Mouse (Mus musculus) myocyte (in vitro differentiated cells): ENCODE data around the gene Comt.

Experiments used
- CEBPB ChIP-seq: IDR thresholded peaks from 2 replicates; pipeline ENCODE4 v1.6.1; 2011; ENCODE audit warnings: mild to moderate bottlenecking, moderate library complexity; ENCODE audit not compliant: poor library complexity, insufficient read depth, severe bottlenecking
- E2F4 ChIP-seq: IDR thresholded peaks from one replicate; pipeline ENCODE4 v1.6.1; 2011; ENCODE audit warnings: mild to moderate bottlenecking, control low read depth, moderate library complexity; ENCODE audit not compliant: insufficient read depth
- MAX ChIP-seq: IDR thresholded peaks from one replicate; pipeline ENCODE4 v1.6.1; 2011; ENCODE audit warnings: low read depth, mild to moderate bottlenecking, control low read depth
- MYOD1 ChIP-seq, 3 experiments: IDR thresholded peaks; one replicate each; pipeline ENCODE4 v1.6.1; 2011; ENCODE audit warnings: control low read depth in 2 of 3, low read depth in 2 of 3, mild to moderate bottlenecking in 2 of 3, moderate library complexity in 1 of 3; ENCODE audit not compliant: insufficient read length in 2 of 3, control insufficient read depth in 1 of 3
- MYOG ChIP-seq, 3 experiments: IDR thresholded peaks; one replicate each; pipeline ENCODE4 v1.6.1; 2011; ENCODE audit warnings: control low read depth in 2 of 3, low read depth in 2 of 3, mild to moderate bottlenecking in 2 of 3; ENCODE audit not compliant: insufficient read length in 2 of 3, control insufficient read depth in 1 of 3, insufficient read depth in 1 of 3
- POLR2A ChIP-seq: IDR thresholded peaks from one replicate; pipeline ENCODE4 v1.6.1; 2011; ENCODE audit warnings: low read depth, mild to moderate bottlenecking, control low read depth, moderate library complexity; ENCODE audit not compliant: insufficient read length
- POLR2AphosphoS2 ChIP-seq: IDR thresholded peaks from one replicate; pipeline ENCODE4 v1.6.1; 2011; ENCODE audit warnings: low read depth, control low read depth; ENCODE audit not compliant: insufficient read length
- REST ChIP-seq: IDR thresholded peaks from one replicate; pipeline ENCODE4 v1.6.1; 2011; ENCODE audit warnings: mild to moderate bottlenecking, control low read depth, moderate library complexity; ENCODE audit not compliant: insufficient read depth, insufficient read length
- USF1 ChIP-seq: IDR thresholded peaks from one replicate; pipeline ENCODE4 v1.6.1; 2011; ENCODE audit warnings: low read depth, mild to moderate bottlenecking, control low read depth, moderate library complexity

- no peak for TF ChIP-seq MYOG (IDR thresholded peaks at IDR 0.05; ENCODE audit: control insufficient read depth in 1 of 3, insufficient read depth in 1 of 3, insufficient read length in 2 of 3, low read depth in 2 of 3)
- TF ChIP-seq REST, result no peak
- TF ChIP-seq POLR2A, result no peak
- no peak for TF ChIP-seq E2F4
- no peak for TF ChIP-seq MAX
- no peak for TF ChIP-seq POLR2AphosphoS2
- TF ChIP-seq MYOD1 (IDR thresholded peaks at IDR 0.05; ENCODE audit: control insufficient read depth in 1 of 3, insufficient read length in 2 of 3, low read depth in 2 of 3), result no peak
- TF ChIP-seq USF1, result no peak
- no peak for TF ChIP-seq CEBPB
Observed at GRCm38 (mm10) chr16:18458661-18459060, 32.0 kb upstream of the Comt start.
